Mouse (Mus musculus) left cerebral cortex, adult 2 months (tissue): ENCODE data around the gene Clip2. TPM values are rescaled to one million over a fixed set of nuclear protein-coding genes. Genes with fewer than 3 reads are reported as not detected.
"Not testable (repeated sequence)": the region's sequence is repeated elsewhere in the genome, so short reads cannot be mapped to it uniquely, and the experiment has no call there.

ENCODE experiments used
- DNase-seq, 2 experiments: peaks; one replicate each; pipeline ENCODE4 v3.0.0; 2021 to 2022; ENCODE audit warnings: low spot score in 2 of 2, mixed read lengths in 1 of 2; ENCODE audit errors: extremely low spot score in 1 of 2
- H3K27ac ChIP-seq: fragments of 200-600 bp; 2 replicates; pipeline ENCODE4 v1.8.1; 2022
- H3K4me3 ChIP-seq: fragments of 200-600 bp; 2 replicates; pipeline ENCODE4 v1.8.1; 2022
- CTCF ChIP-seq: fragments of 200-600 bp; IDR thresholded peaks from 2 replicates; pipeline ENCODE4 v1.8.1; 2022; ENCODE audit warnings: antibody characterized with exemption, mild to moderate bottlenecking, moderate library complexity
- intact Hi-C: fragments of 180-260 bp; cut with DNase I; formaldehyde crosslinking; loops from one replicate; pipeline ENCODE4 v1.15.1; 2025
- total RNA-seq, 2 experiments: library from RNA; stranded (reverse); gene quantifications; 2 replicates each; pipeline ENCODE4 v1.2.3; 2021

The Clip2 gene
- total RNA-seq, 2 experiments from 2014 or later: 116 to 123 TPM

GRCm38 (mm10) chr5:134485183-134485730 is 67.0 kb downstream of the Clip2 start:
- no peak for TF ChIP-seq CTCF
- intact Hi-C loops: no loop called here
- no peak overlapping the region for H3K4me3 ChIP-seq
- DNase-seq: no peak
- H3K27ac ChIP-seq: no peak overlapping the region

GRCm38 (mm10) chr5:134483291-134483690 is 68.9 kb downstream of the Clip2 start:
- no peak overlapping the region for H3K27ac ChIP-seq
- TF ChIP-seq CTCF: no peak
- no peak for DNase-seq
- H3K4me3 ChIP-seq: no peak overlapping the region
- intact Hi-C loops: no loop called here

GRCm38 (mm10) chr5:134482331-134482730 is 69.9 kb downstream of the Clip2 start:
- Histone ChIP-seq H3K27ac (no peak overlapping the region), H3K4me3 (no peak overlapping the region)
- DNase-seq: no peak
- intact Hi-C loops: no loop called here
- TF ChIP-seq CTCF: no peak

- DNase-seq, H3K4me3 ChIP-seq, H3K27ac ChIP-seq, intact Hi-C loops: not testable (repeated sequence)
Measured at GRCm38 (mm10) chr5:134478886-134479285, 73.3 kb downstream of the Clip2 start.

- intact Hi-C loops, H3K4me3 ChIP-seq, DNase-seq, H3K27ac ChIP-seq: not testable (repeated sequence)
Measured at GRCm38 (mm10) chr5:134475686-134476085, 76.5 kb downstream of the Clip2 start.

- peak; percentile 14 for TF ChIP-seq CTCF
- Histone ChIP-seq H3K27ac (no peak overlapping the region), H3K4me3 (no peak overlapping the region)
- intact Hi-C loops: no loop called here
- no peak for DNase-seq
Measured at GRCm38 (mm10) chr5:134475006-134475605, 77.1 kb downstream of the Clip2 start.

- intact Hi-C loops: no loop called here
- Histone ChIP-seq H3K4me3 (no peak overlapping the region), H3K27ac (no peak overlapping the region)
- TF ChIP-seq CTCF: peak; percentile 62
- no peak for DNase-seq
Measured at GRCm38 (mm10) chr5:134473902-134474301, 78.3 kb downstream of the Clip2 start.

GRCm38 (mm10) chr5:134470538-134471169 is 81.6 kb downstream of the Clip2 start:
- H3K27ac ChIP-seq: no peak overlapping the region
- TF ChIP-seq CTCF: no peak
- intact Hi-C loops: no loop called here
- DNase-seq: no peak
- no peak overlapping the region for H3K4me3 ChIP-seq

- TF ChIP-seq CTCF: no peak
- Histone ChIP-seq H3K4me3 (no peak overlapping the region), H3K27ac (no peak overlapping the region)
- intact Hi-C loops: loop anchor here (2.0 kb wide), 1 partner anchor 43 kb away; no protein-coding TSS in a partner anchor
- DNase-seq: no peak
Measured at GRCm38 (mm10) chr5:134469559-134470150, 82.6 kb downstream of the Clip2 start.

GRCm38 (mm10) chr5:134468158-134468765 is 84.0 kb downstream of the Clip2 start:
- intact Hi-C loops: loop anchor here (2.0 kb wide), 1 partner anchor 41 kb away; no protein-coding TSS in a partner anchor
- H3K4me3 ChIP-seq: no peak overlapping the region
- DNase-seq: peak in 1 of 2 experiments; percentile 34
- peak overlapping the region; percentile 80 for H3K27ac ChIP-seq
- TF ChIP-seq CTCF: no peak

GRCm38 (mm10) chr5:134467030-134467549 is 85.1 kb downstream of the Clip2 start:
- TF ChIP-seq CTCF: no peak
- DNase-seq: no peak
- H3K27ac ChIP-seq: no peak overlapping the region
- intact Hi-C loops: no loop called here
- no peak overlapping the region for H3K4me3 ChIP-seq
